In genomic region chr14:11863286-11863685, GRCm38 (mm10) we compare ENCODE assay signal across 18 mouse cellular contexts.
DNase-seq lines count a peak whose midpoint lies in the region; ATAC-seq and TF ChIP-seq lines count a peak whose summit lies in the region.
"Had no signal": no experiment of that assay in that cellular context is flagged by ENCODE, and none has a peak within 500 bp of the region (broad histone marks: within the 10 kb centered on the region; RNA-seq: fewer than 3 reads in every experiment).

No protein-coding gene starts in this region.

- TF ChIP-seq CTCF in left cerebral cortex, adult 2 months (IDR thresholded peaks at IDR 0.05): no peak
- no peak for TF ChIP-seq CTCF in heart, postnatal 0 days (IDR thresholded peaks at IDR 0.05; ENCODE audit: low read depth)

- H3K36me3 ChIP-seq in heart, postnatal 0 days (replicated peaks; ENCODE audit: control insufficient read depth, insufficient read depth, low read length): no peaks in the 10 kb centered on the region
- no peaks in the 10 kb centered on the region for H3K36me3 ChIP-seq in forebrain, embryonic 12.5 days (replicated peaks)
- no peaks in the 10 kb centered on the region for H3K36me3 ChIP-seq in forebrain, embryonic 11.5 days (ENCODE audit: control insufficient read depth, insufficient read depth, low read length)
- H3K36me3 ChIP-seq: midbrain, embryonic 15.5 days had no signal

- no peaks in the 10 kb centered on the region for H3K9me3 ChIP-seq in heart, postnatal 0 days (replicated peaks; ENCODE audit: control insufficient read depth, low read length)
- no peaks in the 10 kb centered on the region for H3K9me3 ChIP-seq in forebrain, embryonic 12.5 days
- H3K9me3 ChIP-seq in forebrain, embryonic 11.5 days (ENCODE audit: control insufficient read depth, low read length): no peaks in the 10 kb centered on the region
- H3K9me3 ChIP-seq: midbrain, embryonic 15.5 days had no signal

- WGBS in heart, postnatal 0 days: 18% methylated on average over 3 of the region's 3 CpGs
- 95% methylated on average over 3 of the region's 3 CpGs for WGBS in forebrain, embryonic 12.5 days
- WGBS in forebrain, embryonic 11.5 days: 95% methylated on average over 3 of the region's 3 CpGs

- peak; percentile 72 for ATAC-seq in frontal cortex, adult (ENCODE audit: low TSS enrichment)
- peak; percentile 86 for ATAC-seq in heart, postnatal 0 days (ENCODE audit: insufficient read depth, low read depth)
- ATAC-seq in forebrain, embryonic 12.5 days (ENCODE audit: low FRiP score): no peak
- ATAC-seq in forebrain, embryonic 11.5 days (replicated peaks; ENCODE audit: low FRiP score): no peak
- ATAC-seq: liver, postnatal 0 days; midbrain, embryonic 15.5 days had no signal

- no peak overlapping the region for H3K4me2 ChIP-seq in heart, postnatal 0 days (ENCODE audit: low read depth, low read length)
- H3K4me2 ChIP-seq in forebrain, embryonic 12.5 days: no peak overlapping the region
- no peak overlapping the region for H3K4me2 ChIP-seq in forebrain, embryonic 11.5 days (ENCODE audit: low read depth, low read length, severe bottlenecking)
- H3K4me2 ChIP-seq: midbrain, embryonic 15.5 days had no signal

- peaks cover 45% of the 10 kb centered on the region for H3K4me1 ChIP-seq in heart, postnatal 0 days (ENCODE audit: control insufficient read depth, insufficient read depth)
- peaks cover 6% of the 10 kb centered on the region; the same call in 1 of the 2 replicates for H3K4me1 ChIP-seq in forebrain, embryonic 12.5 days
- no peaks in the 10 kb centered on the region for H3K4me1 ChIP-seq in forebrain, embryonic 11.5 days (replicated peaks; ENCODE audit: control insufficient read depth, insufficient read depth, low read length)
- H3K4me1 ChIP-seq: megakaryocyte, embryonic 14.5 days had no signal

- no peak overlapping the region for H3K9ac ChIP-seq in heart, postnatal 0 days (replicated peaks; ENCODE audit: low read depth, low read length)
- no peak overlapping the region for H3K9ac ChIP-seq in forebrain, embryonic 12.5 days
- no peak overlapping the region for H3K9ac ChIP-seq in forebrain, embryonic 11.5 days (ENCODE audit: low read length)
- H3K9ac ChIP-seq: liver, postnatal 0 days; midbrain, embryonic 15.5 days had no signal

- H3K4me3 ChIP-seq in left cerebral cortex, adult 2 months: no peak overlapping the region
- H3K4me3 ChIP-seq in heart, postnatal 0 days (ENCODE audit: low read depth, low read length): no peak overlapping the region
- H3K4me3 ChIP-seq in forebrain, embryonic 12.5 days (replicated peaks): no peak overlapping the region
- no peak overlapping the region for H3K4me3 ChIP-seq in forebrain, embryonic 11.5 days (ENCODE audit: low read depth, low read length)
- H3K4me3 ChIP-seq: megakaryocyte, embryonic 14.5 days; midbrain, embryonic 15.5 days had no signal

- intact Hi-C loops in left cerebral cortex, adult 2 months (cut with DNase I): no loop called here
- intact Hi-C loops in left cerebral cortex, postnatal 10 days (cut with DNase I): no loop called here

- DNase-seq in frontal cortex, postnatal 10 days (ENCODE audit: low spot score in 2 of 2): no peak
- DNase-seq in left cerebral cortex, adult 2 months (ENCODE audit: extremely low spot score in 1 of 2, low spot score in 2 of 2): no peak
- DNase-seq in left cerebral cortex, postnatal 10 days (ENCODE audit: extremely low spot score in 1 of 2, low spot score in 2 of 2): no peak
- DNase-seq in heart, postnatal 0 days (ENCODE audit: low spot score): peak; percentile 73
- no peak for DNase-seq in kidney, adult 18-20 months
- DNase-seq in forebrain, embryonic 11.5 days (ENCODE audit: low spot score): no peak
- DNase-seq: cerebellum, adult 11-12 months; cerebellum, postnatal 25 days; kidney, adult 9 months; kidney, postnatal 36 days; liver; liver, postnatal 0 days; lung, postnatal 14 days had no signal

- peak overlapping the region; percentile 73; the same call in 1 of the 2 replicates for H3K27ac ChIP-seq in left cerebral cortex, adult 2 months
- peak overlapping the region; percentile 82 for H3K27ac ChIP-seq in heart, postnatal 0 days (ENCODE audit: low read depth)
- no peak overlapping the region for H3K27ac ChIP-seq in forebrain, embryonic 12.5 days
- no peak overlapping the region for H3K27ac ChIP-seq in forebrain, embryonic 11.5 days (ENCODE audit: low read depth, low read length)
- H3K27ac ChIP-seq: midbrain, embryonic 15.5 days; stomach, postnatal 0 days had no signal

- no peaks in the 10 kb centered on the region for H3K27me3 ChIP-seq in heart, postnatal 0 days (ENCODE audit: control insufficient read depth, insufficient read depth, low read length)
- no peaks in the 10 kb centered on the region for H3K27me3 ChIP-seq in forebrain, embryonic 12.5 days
- H3K27me3 ChIP-seq in forebrain, embryonic 11.5 days (ENCODE audit: control insufficient read depth, insufficient read depth, low read length): no peaks in the 10 kb centered on the region
- H3K27me3 ChIP-seq: megakaryocyte, embryonic 14.5 days; midbrain, embryonic 15.5 days had no signal

- no peak for TF ChIP-seq EP300 in heart, postnatal 0 days (IDR thresholded peaks at IDR 0.05; ENCODE audit: low read depth)

Comparison
In these comparisons a context has a peak if more than half of its experiments do, and no peak if none do; other contexts are left out.
1. ATAC-seq: peak in frontal cortex, adult (single experiment) and heart, postnatal 0 days (single experiment); none in forebrain, embryonic 12.5 days (single experiment) and forebrain, embryonic 11.5 days (single experiment).
2. H3K27ac ChIP-seq: peak in left cerebral cortex, adult 2 months (single experiment) and heart, postnatal 0 days (single experiment); none in forebrain, embryonic 12.5 days (single experiment) and forebrain, embryonic 11.5 days (single experiment).